Comparison of ENCODE assay signal across 20 mouse cellular contexts in the genomic region with DNA sequence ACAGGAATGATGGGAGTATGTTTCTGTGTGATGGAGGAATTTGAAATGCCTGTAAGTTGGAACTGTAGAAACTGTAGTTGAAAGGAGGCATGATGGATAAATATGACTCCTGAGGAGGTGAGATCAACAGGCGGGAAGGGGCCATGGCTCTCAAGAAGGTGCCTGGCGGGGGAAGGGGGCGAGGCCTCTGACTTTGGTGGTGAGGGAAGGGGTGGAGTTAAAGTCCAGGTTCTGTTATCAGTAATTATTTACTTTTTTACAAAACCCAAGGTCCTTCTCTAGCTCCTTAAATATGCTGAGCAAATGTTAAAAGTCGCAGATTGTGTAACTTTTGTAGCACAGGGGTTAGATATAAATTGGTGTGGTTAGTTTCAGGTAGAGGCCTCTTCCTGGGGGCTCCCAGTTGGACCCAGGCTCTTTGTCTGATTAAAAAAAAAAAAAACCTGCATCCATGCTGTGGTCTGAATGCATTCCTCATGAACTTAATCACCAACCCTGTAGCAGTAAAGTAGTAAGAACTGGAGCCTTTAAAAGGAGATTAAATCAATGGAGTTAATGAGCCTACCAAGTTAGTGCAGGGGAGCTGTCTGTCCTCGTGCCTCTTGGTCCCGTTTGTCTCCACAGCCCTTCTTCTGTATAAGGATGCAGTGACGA. TPM values are rescaled to one million over a fixed set of nuclear protein-coding genes. Genes with fewer than 3 reads are reported as not detected.
DNase-seq lines count a peak whose midpoint lies in the region; ATAC-seq and TF ChIP-seq lines count a peak whose summit lies in the region.
"Had no signal": no experiment of that assay in that cellular context is flagged by ENCODE, and none has a peak within 500 bp of the region (broad histone marks: within the 10 kb centered on the region; RNA-seq: fewer than 3 reads in every experiment).

No protein-coding gene starts in this region.

- ATAC-seq in intestine, embryonic 14.5 days (replicated peaks; ENCODE audit: low FRiP score, low TSS enrichment, low read depth): peak; percentile 56
- ATAC-seq in intestine, postnatal 0 days: no peak
- ATAC-seq: CD4-positive, CD25-positive, alpha-beta regulatory T cell, adult 4 months; liver, postnatal 0 days had no signal

- no peaks in the 10 kb centered on the region for H3K27me3 ChIP-seq in intestine, embryonic 14.5 days (replicated peaks; ENCODE audit: control insufficient read depth, insufficient read depth, low read length)
- H3K27me3 ChIP-seq in intestine, postnatal 0 days (replicated peaks; ENCODE audit: control insufficient read depth, insufficient read depth, low read length): no peaks in the 10 kb centered on the region
- H3K27me3 ChIP-seq: heart, embryonic 13.5 days; limb, embryonic 13.5 days; neural tube, embryonic 15.5 days had no signal

- WGBS in intestine, embryonic 14.5 days: 65% methylated on average over 7 of the region's 7 CpGs
- 38% methylated on average over 7 of the region's 7 CpGs for WGBS in intestine, postnatal 0 days

- TF ChIP-seq CTCF in intestine, postnatal 0 days (IDR thresholded peaks at IDR 0.05; ENCODE audit: low read depth): no peak

- H3K9ac ChIP-seq in intestine, embryonic 14.5 days (ENCODE audit: low read length): no peak overlapping the region
- no peak overlapping the region for H3K9ac ChIP-seq in intestine, postnatal 0 days (ENCODE audit: low read depth, low read length)
- H3K9ac ChIP-seq: heart, embryonic 13.5 days; limb, embryonic 13.5 days; liver, postnatal 0 days; neural tube, embryonic 15.5 days had no signal

- no peak overlapping the region for H3K4me2 ChIP-seq in intestine, embryonic 14.5 days (ENCODE audit: low read length)
- no peak overlapping the region for H3K4me2 ChIP-seq in intestine, postnatal 0 days (replicated peaks; ENCODE audit: low read depth)
- H3K4me2 ChIP-seq: heart, embryonic 13.5 days; limb, embryonic 13.5 days; neural tube, embryonic 15.5 days had no signal

- no peak overlapping the region for H3K4me3 ChIP-seq in intestine, embryonic 14.5 days (ENCODE audit: low read depth, low read length)
- no peak overlapping the region for H3K4me3 ChIP-seq in intestine, postnatal 0 days (ENCODE audit: low read depth, low read length)
- H3K4me3 ChIP-seq: embryonic facial prominence, embryonic 10.5 days; erythroblast, embryonic 14.5 days; heart, embryonic 13.5 days; left cerebral cortex, adult 2 months; limb, embryonic 13.5 days; midbrain, embryonic 10.5 days; neural tube, embryonic 15.5 days had no signal

- DNase-seq in intestine, embryonic 14.5 days (ENCODE audit: low spot score): no peak
- peak; percentile 16 for DNase-seq in urinary bladder, postnatal 14 days (ENCODE audit: low spot score)
- no peak for DNase-seq in urinary bladder, adult 18-20 months (ENCODE audit: low spot score in 2 of 2)
- DNase-seq in lung, postnatal 36 days: peak; percentile 15
- DNase-seq in liver: no peak
- DNase-seq in spleen, postnatal 36 days (ENCODE audit: low spot score in 2 of 2): no peak
- DNase-seq: cerebellum, postnatal 14 days; heart, postnatal 4 days; liver, postnatal 0 days; retina, postnatal 1 day; thymus, postnatal 25 days had no signal

- no peaks in the 10 kb centered on the region for H3K9me3 ChIP-seq in intestine, embryonic 14.5 days (ENCODE audit: control insufficient read depth, low read length)
- H3K9me3 ChIP-seq in intestine, postnatal 0 days (ENCODE audit: control insufficient read depth): no peaks in the 10 kb centered on the region
- H3K9me3 ChIP-seq: embryonic facial prominence, embryonic 10.5 days; heart, embryonic 13.5 days; limb, embryonic 13.5 days; midbrain, embryonic 10.5 days; neural tube, embryonic 15.5 days had no signal

- no peaks in the 10 kb centered on the region for H3K36me3 ChIP-seq in intestine, embryonic 14.5 days (ENCODE audit: control insufficient read depth, insufficient read depth, low read length)
- no peaks in the 10 kb centered on the region for H3K36me3 ChIP-seq in intestine, postnatal 0 days (ENCODE audit: control insufficient read depth, insufficient read depth)
- H3K36me3 ChIP-seq: embryonic facial prominence, embryonic 10.5 days; heart, embryonic 13.5 days; limb, embryonic 13.5 days; midbrain, embryonic 10.5 days; neural tube, embryonic 15.5 days had no signal

- 0 out of 2 replicates have a peak overlapping the region, but pooled peaks have one; percentile 47 for H3K27ac ChIP-seq in intestine, embryonic 14.5 days (ENCODE audit: low read depth)
- no peak overlapping the region for H3K27ac ChIP-seq in intestine, postnatal 0 days (ENCODE audit: low read depth, low read length)
- H3K27ac ChIP-seq: embryonic facial prominence, embryonic 10.5 days; heart, embryonic 13.5 days; left cerebral cortex, adult 2 months; limb, embryonic 13.5 days; midbrain, embryonic 10.5 days; neural tube, embryonic 15.5 days had no signal

- peaks cover 5% of the 10 kb centered on the region; the same call in 1 of the 2 replicates for H3K4me1 ChIP-seq in intestine, embryonic 14.5 days (replicated peaks; ENCODE audit: control insufficient read depth, insufficient read depth, low read length)
- H3K4me1 ChIP-seq in intestine, postnatal 0 days (replicated peaks; ENCODE audit: control insufficient read depth, insufficient read depth, low read length): peaks cover 7% of the 10 kb centered on the region; the same call in 1 of the 2 replicates

RNA-seq across cellular contexts. Expression of gene Lypd6, which starts 37.7 kb away (rescaled TPM):
- polyA plus RNA-seq in intestine, embryonic 14.5 days (2014; fragmentation: Nextera tagmentation; extraction: Ambion mirVana): 17.7 and 20.0 TPM in 2 replicates
- 1.9 and 2.7 TPM in 2 replicates for polyA plus RNA-seq in intestine, postnatal 0 days (2015; fragmentation: Nextera tagmentation; extraction: Ambion mirVana)
- polyA plus RNA-seq: CD4-positive, CD25-positive, alpha-beta regulatory T cell, adult 4 months; erythroblast, embryonic 14.5 days had no signal

Comparison
In these comparisons a context has a peak if more than half of its experiments do, and no peak if none do; other contexts are left out.
1. DNase-seq: peak in urinary bladder, postnatal 14 days (single experiment) and lung, postnatal 36 days (single experiment); none in intestine, embryonic 14.5 days (single experiment), urinary bladder, adult 18-20 months (0 of 2), liver (single experiment) and spleen, postnatal 36 days (0 of 2).